Mouse (Mus musculus) CH12.LX (cell line): ENCODE measurements at regions not wholly inside any gene's neighbourhood (a gene's known extent, or its start where the extent isn't known, plus 50 kb on each side); places are given as distances from the start of the nearest gene placed in this dataset.

ENCODE experiments used
- DNase-seq: peaks from one replicate; pipeline ENCODE4 v3.0.0-alpha.2; 2013; ENCODE audit errors: extremely low read depth
- H3K27ac ChIP-seq: 2 replicates; pipeline ENCODE4 v1.5.1; 2012; ENCODE audit warnings: low read depth, mild to moderate bottlenecking, control low read depth, moderate library complexity; ENCODE audit not compliant: insufficient read depth
- H3K27me3 ChIP-seq: replicated peaks from 2 replicates; pipeline ENCODE3; 2012; ENCODE audit warnings: inconsistent platforms
- H3K36me3 ChIP-seq, 2 experiments: replicated peaks in 1 of 2; 2 replicates each; pipeline versions ENCODE3 to v1.6.1; 2012; ENCODE audit warnings: inconsistent platforms in 1 of 2, low read length in 1 of 2, mild to moderate bottlenecking in 1 of 2, mixed read lengths in 1 of 2, moderate library complexity in 1 of 2; ENCODE audit not compliant: control insufficient read depth in 1 of 2, insufficient read depth in 1 of 2
- H3K4me1 ChIP-seq, 2 experiments: 2 replicates each; pipeline ENCODE4 v1.6.1; 2012; ENCODE audit warnings: inconsistent platforms in 1 of 2, moderate library complexity in 1 of 2; ENCODE audit not compliant: insufficient read depth in 2 of 2, control insufficient read depth in 1 of 2
- H3K4me2 ChIP-seq: 2 replicates; pipeline ENCODE4 v1.6.1; 2012; ENCODE audit warnings: low read depth, mild to moderate bottlenecking, control low read depth; ENCODE audit not compliant: poor library complexity, insufficient read depth, severe bottlenecking
- H3K4me3 ChIP-seq, 3 experiments: fragments of 150-350 bp in 1 of 3; sonication (generic) in 1 of 3; replicated peaks in 1 of 3; 2 replicates each; pipeline versions ENCODE3 to v1.5.1; 2011 to 2012; ENCODE audit warnings: low read depth in 2 of 3, low read length in 2 of 3, mild to moderate bottlenecking in 2 of 3, moderate library complexity in 2 of 3, control low read depth in 1 of 3, improper control_type of control experiment in 1 of 3, inconsistent platforms in 1 of 3, mixed read lengths in 1 of 3; ENCODE audit not compliant: poor library complexity in 1 of 3
- H3K79me2 ChIP-seq: replicated peaks from 2 replicates; pipeline ENCODE4 v1.6.1; 2012; ENCODE audit warnings: mild to moderate bottlenecking, moderate library complexity; ENCODE audit not compliant: control insufficient read depth, poor library complexity, insufficient read depth, severe bottlenecking; ENCODE audit errors: extremely low read depth
- H3K9ac ChIP-seq: 2 replicates; pipeline ENCODE4 v1.6.1; 2012; ENCODE audit warnings: low read depth, mild to moderate bottlenecking, control low read depth, moderate library complexity; ENCODE audit not compliant: insufficient read depth
- H3K9me3 ChIP-seq: replicated peaks from 2 replicates; pipeline ENCODE3; 2012; ENCODE audit warnings: low read length, inconsistent platforms, mixed read lengths
- CTCF ChIP-seq, 2 experiments: IDR thresholded peaks in 1 of 2; conservative IDR thresholded peaks in 1 of 2; 2 replicates each; pipeline ENCODE4 v1.5.1; 2011 to 2012; ENCODE audit warnings: low read depth in 2 of 2, low read length in 2 of 2, improper control_type of control experiment in 1 of 2, inconsistent platforms in 1 of 2, mild to moderate bottlenecking in 1 of 2, moderate library complexity in 1 of 2
- ELF1 ChIP-seq: IDR thresholded peaks from 2 replicates; pipeline ENCODE4 v1.6.1; 2014; ENCODE audit warnings: low read depth, mild to moderate bottlenecking, inconsistent platforms, low read length, improper control_type of control experiment
- ETS1 ChIP-seq: conservative IDR thresholded peaks from 2 replicates; pipeline ENCODE4 v1.6.1; 2012; ENCODE audit warnings: low read depth, mild to moderate bottlenecking, inconsistent platforms, low read length, improper control_type of control experiment, moderate library complexity
- GABPA ChIP-seq: IDR thresholded peaks from 2 replicates; pipeline ENCODE4 v1.6.1; 2012; ENCODE audit warnings: low read depth, low read length, improper control_type of control experiment, inconsistent platforms; ENCODE audit not compliant: insufficient replicate concordance
- HCFC1 ChIP-seq: IDR thresholded peaks from 2 replicates; pipeline ENCODE4 v1.6.1; 2012; ENCODE audit warnings: low read depth, mild to moderate bottlenecking, inconsistent platforms, low read length, improper control_type of control experiment
- IRF4 ChIP-seq: IDR thresholded peaks from 2 replicates; pipeline ENCODE4 v1.6.1; 2014; ENCODE audit warnings: low read depth, mild to moderate bottlenecking, inconsistent platforms, low read length, improper control_type of control experiment
- JUN ChIP-seq: IDR thresholded peaks from 2 replicates; pipeline ENCODE4 v1.6.1; 2011; ENCODE audit warnings: low read depth, mild to moderate bottlenecking, low read length, improper control_type of control experiment, moderate library complexity; ENCODE audit not compliant: insufficient read depth
- JUND ChIP-seq: conservative IDR thresholded peaks from 2 replicates; pipeline ENCODE4 v1.6.1; 2011; ENCODE audit warnings: low read depth, low read length, improper control_type of control experiment
- KAT2A ChIP-seq: IDR thresholded peaks from 2 replicates; pipeline ENCODE4 v1.6.1; 2012; ENCODE audit warnings: low read length, improper control_type of control experiment, inconsistent platforms; ENCODE audit not compliant: insufficient replicate concordance
- MAFK ChIP-seq: IDR thresholded peaks from 2 replicates; pipeline ENCODE4 v1.6.1; 2011; ENCODE audit warnings: low read length, improper control_type of control experiment; ENCODE audit not compliant: insufficient replicate concordance
- MAZ ChIP-seq: IDR thresholded peaks from 2 replicates; pipeline ENCODE4 v1.6.1; 2012; ENCODE audit warnings: low read depth, mild to moderate bottlenecking, inconsistent platforms, low read length, improper control_type of control experiment, moderate library complexity
- MEF2A ChIP-seq: IDR thresholded peaks from 2 replicates; pipeline ENCODE4 v1.6.1; 2014; ENCODE audit warnings: low read depth, mild to moderate bottlenecking, inconsistent platforms, low read length, improper control_type of control experiment, borderline replicate concordance
- MXI1 ChIP-seq: IDR thresholded peaks from 2 replicates; pipeline ENCODE4 v1.6.1; 2011; ENCODE audit warnings: mild to moderate bottlenecking, low read depth, low read length, improper control_type of control experiment
- MYC ChIP-seq: IDR thresholded peaks from 2 replicates; pipeline ENCODE4 v1.6.1; 2011; ENCODE audit warnings: low read depth, mild to moderate bottlenecking, improper control_type of control experiment, low read length
- NELFE ChIP-seq: IDR thresholded peaks from 2 replicates; pipeline ENCODE4 v1.6.1; 2011; ENCODE audit warnings: low read depth, low read length, improper control_type of control experiment
- NRF1 ChIP-seq: IDR thresholded peaks from 2 replicates; pipeline ENCODE4 v1.6.1; 2014; ENCODE audit warnings: low read depth, mild to moderate bottlenecking, inconsistent platforms, low read length, improper control_type of control experiment, moderate library complexity
- PAX5 ChIP-seq: IDR thresholded peaks from 2 replicates; pipeline ENCODE4 v1.6.1; 2012; ENCODE audit warnings: low read length, inconsistent platforms, mixed read lengths
- POLR2A ChIP-seq: IDR thresholded peaks from 2 replicates; pipeline ENCODE4 v1.6.1; 2011; ENCODE audit warnings: low read depth, mild to moderate bottlenecking, improper control_type of control experiment, low read length
- POLR2AphosphoS2 ChIP-seq: IDR thresholded peaks from 2 replicates; pipeline ENCODE4 v1.6.1; 2011; ENCODE audit warnings: low read depth, low read length, improper control_type of control experiment
- RAD21 ChIP-seq: IDR thresholded peaks from 2 replicates; pipeline ENCODE4 v1.6.1; 2011; ENCODE audit warnings: low read depth, mild to moderate bottlenecking, low read length, improper control_type of control experiment, moderate library complexity
- RCOR1 ChIP-seq: conservative IDR thresholded peaks from 2 replicates; pipeline ENCODE4 v1.6.1; 2012; ENCODE audit warnings: low read depth, mild to moderate bottlenecking, inconsistent platforms, low read length, improper control_type of control experiment
- TBP ChIP-seq: conservative IDR thresholded peaks from 2 replicates; pipeline ENCODE4 v1.6.1; 2011; ENCODE audit warnings: low read depth, low read length, improper control_type of control experiment
- TCF12 ChIP-seq: IDR thresholded peaks from 2 replicates; pipeline ENCODE4 v1.6.1; 2014; ENCODE audit warnings: low read depth, mild to moderate bottlenecking, inconsistent platforms, low read length, improper control_type of control experiment
- USF1 ChIP-seq: IDR thresholded peaks from 2 replicates; pipeline ENCODE4 v1.6.1; 2014; ENCODE audit warnings: low read depth, mild to moderate bottlenecking, inconsistent platforms, low read length, improper control_type of control experiment
- USF2 ChIP-seq: conservative IDR thresholded peaks from 2 replicates; pipeline ENCODE4 v1.6.1; 2011; ENCODE audit warnings: low read depth, low read length, improper control_type of control experiment
- ZC3H11A ChIP-seq: IDR thresholded peaks from 2 replicates; pipeline ENCODE4 v1.6.1; 2012; ENCODE audit warnings: low read depth, mild to moderate bottlenecking, inconsistent platforms, low read length, improper control_type of control experiment
- ZMIZ1 ChIP-seq: IDR thresholded peaks from 2 replicates; pipeline ENCODE4 v1.6.1; 2012; ENCODE audit warnings: low read depth, mild to moderate bottlenecking, inconsistent platforms, low read length, improper control_type of control experiment
- ZNF384 ChIP-seq: IDR thresholded peaks from 2 replicates; pipeline ENCODE4 v1.6.1; 2012; ENCODE audit warnings: low read depth, low read length, improper control_type of control experiment, inconsistent platforms
- dilution Hi-C: fragments of 300-500 bp; cut with MboI; formaldehyde crosslinking; loops from 2 replicates; pipeline ENCODE4 v1.14.3; 2020; ENCODE audit warnings: low sequenced_read_pairs; ENCODE audit not compliant: extremely low pct_unique_long_range_greater_than_20kb, extremely low pct_ligation_motif_present
- in situ Hi-C: fragments of 300-500 bp; cut with MboI; formaldehyde crosslinking; loops from 3 replicates; pipeline ENCODE4 v1.14.3; 2019; ENCODE audit warnings: low sequenced_read_pairs, low pct_ligation_motif_present, low pct_unique_long_range_greater_than_20kb, mixed read lengths

GRCm38 (mm10) chr12:107404821-107405220 lies 83.6 kb upstream of the 3110018I06Rik start:
- no peak overlapping the region for H3K4me3 ChIP-seq
- peaks cover 91% of the 10 kb centered on the region for H3K9me3 ChIP-seq

DNA sequence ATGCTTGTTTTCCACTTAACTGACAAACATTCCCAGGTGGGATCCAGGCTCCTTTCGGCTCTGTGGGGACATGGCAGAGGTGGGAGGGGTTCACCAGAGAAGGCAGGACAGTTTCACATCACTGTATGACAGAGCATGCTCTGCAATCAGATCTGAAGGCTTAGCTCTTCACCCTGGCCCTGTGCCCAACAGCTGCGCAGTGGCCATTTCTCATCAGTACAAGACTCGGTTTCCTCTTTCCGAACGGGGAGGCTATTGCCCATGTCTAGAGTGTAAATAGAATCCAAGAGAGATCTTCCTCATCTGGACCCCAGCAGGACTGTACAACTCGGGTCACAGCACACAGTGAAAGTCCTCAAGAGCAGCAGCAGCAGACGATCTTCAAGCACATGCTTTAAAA lies 64.5 kb upstream of the 3110018I06Rik start:
- in situ Hi-C loops, result no loop called here
- no peak overlapping the region for H3K4me3 ChIP-seq
- no peak overlapping the region for H3K9ac ChIP-seq
- H3K27ac ChIP-seq, result no peak overlapping the region
- no peak for DNase-seq
- no peaks in the 10 kb centered on the region for H3K79me2 ChIP-seq
- no peak overlapping the region for H3K4me2 ChIP-seq
- peaks cover 84% of the 10 kb centered on the region for H3K9me3 ChIP-seq
- no peak for TF ChIP-seq ETS1
- no peak for TF ChIP-seq PAX5
- H3K27me3 ChIP-seq, result no peaks in the 10 kb centered on the region
- H3K36me3 ChIP-seq, result no peaks in the 10 kb centered on the region
- no peaks in the 10 kb centered on the region for H3K4me1 ChIP-seq
- dilution Hi-C loops, result no loop called here

More at GRCm38 (mm10) chr12:107404821-107405220, 83.6 kb upstream of the 3110018I06Rik start:
- TF ChIP-seq USF1, result no peak
- no peak for TF ChIP-seq POLR2A
- TF ChIP-seq JUND, result no peak
- TF ChIP-seq ZC3H11A, result no peak
- no peak for TF ChIP-seq TBP
- TF ChIP-seq ZMIZ1, result no peak
- no peak for TF ChIP-seq MAFK
- TF ChIP-seq POLR2AphosphoS2, result no peak
- TF ChIP-seq RCOR1, result no peak
- TF ChIP-seq ELF1, result no peak
- TF ChIP-seq HCFC1, result no peak
- TF ChIP-seq JUN, result no peak
- dilution Hi-C loops, result no loop called here
- H3K27ac ChIP-seq, result no peak overlapping the region
- no peak for DNase-seq
- H3K27me3 ChIP-seq, result no peaks in the 10 kb centered on the region
- H3K9ac ChIP-seq, result no peak overlapping the region
- H3K36me3 ChIP-seq, result no peaks in the 10 kb centered on the region
- H3K4me2 ChIP-seq, result no peak overlapping the region
- no peaks in the 10 kb centered on the region for H3K4me1 ChIP-seq
- in situ Hi-C loops, result no loop called here
- no peaks in the 10 kb centered on the region for H3K79me2 ChIP-seq

DNA sequence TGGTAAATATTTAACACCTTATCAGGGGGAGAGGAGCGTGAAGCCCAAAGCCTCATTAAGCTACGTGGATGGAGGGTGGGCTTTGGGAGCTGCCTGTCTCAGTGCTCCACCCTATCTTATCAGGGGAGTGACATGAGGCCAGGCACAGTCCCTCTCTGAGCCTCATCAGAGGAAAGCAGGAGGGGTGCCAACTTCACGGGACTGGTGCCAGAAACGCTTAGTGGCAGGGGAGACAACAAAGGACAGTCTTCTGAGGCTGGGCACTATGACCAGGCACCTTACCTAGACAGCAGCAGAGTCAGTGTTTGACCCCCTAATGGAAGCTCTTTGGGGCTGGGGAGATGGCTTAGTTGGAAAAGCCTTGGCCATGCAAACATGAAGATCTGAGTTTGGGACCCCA lies 49.9 kb upstream of the 3110018I06Rik start:
- Histone ChIP-seq H3K4me3 (no peak overlapping the region), H3K4me1 (no peaks in the 10 kb centered on the region), H3K36me3 (no peaks in the 10 kb centered on the region), H3K9me3 (peaks cover 78% of the 10 kb centered on the region), H3K4me2 (no peak overlapping the region), H3K27me3 (no peaks in the 10 kb centered on the region), H3K79me2 (no peaks in the 10 kb centered on the region), H3K27ac (no peak overlapping the region), H3K9ac (no peak overlapping the region)
- in situ Hi-C loops, result no loop called here
- no peak for DNase-seq
- dilution Hi-C loops, result no loop called here
- TF ChIP-seq USF2 (no peak), ZNF384 (no peak), KAT2A (no peak), RAD21 (no peak), NRF1 (no peak), MEF2A (no peak), MYC (no peak), JUND (no peak), PAX5 (no peak), MXI1 (no peak), POLR2AphosphoS2 (no peak), CTCF (conservative IDR thresholded peaks at IDR 0.05 in 1 of 2, IDR thresholded peaks at IDR 0.05 in 1 of 2; ENCODE audit: low read depth in 2 of 2, low read length in 2 of 2) (no peak), TCF12 (no peak), NELFE (no peak), MAZ (no peak), GABPA (no peak), ZMIZ1 (no peak), IRF4 (no peak)
